Mouse (Mus musculus) G1E-ER4 (cell line): ENCODE data around the gene Gm5039. TPM values are rescaled to one million over a fixed set of nuclear protein-coding genes. Genes with fewer than 3 reads are reported as not detected.
A peak's percentile ranks its signal among the peaks of the same experiment; 100 is the strongest.
"Not testable (repeated sequence)": the region's sequence is repeated elsewhere in the genome, so short reads cannot be mapped to it uniquely, and the experiment has no call there.

Experiments used
- GATA1 ChIP-seq: IDR thresholded peaks from one replicate; pipeline ENCODE4 v1.8.0; 2012; ENCODE audit warnings: low read length, inconsistent platforms
- polyA plus RNA-seq: library from polyadenylated mRNA; stranded (reverse); fragments of >175 nt; gene quantifications from 2 replicates; pipeline ENCODE4 v1.2.3, GENCODE M21; 2012

Gene Gm5039
- not detected in 2 replicates for polyA plus RNA-seq

DNA sequence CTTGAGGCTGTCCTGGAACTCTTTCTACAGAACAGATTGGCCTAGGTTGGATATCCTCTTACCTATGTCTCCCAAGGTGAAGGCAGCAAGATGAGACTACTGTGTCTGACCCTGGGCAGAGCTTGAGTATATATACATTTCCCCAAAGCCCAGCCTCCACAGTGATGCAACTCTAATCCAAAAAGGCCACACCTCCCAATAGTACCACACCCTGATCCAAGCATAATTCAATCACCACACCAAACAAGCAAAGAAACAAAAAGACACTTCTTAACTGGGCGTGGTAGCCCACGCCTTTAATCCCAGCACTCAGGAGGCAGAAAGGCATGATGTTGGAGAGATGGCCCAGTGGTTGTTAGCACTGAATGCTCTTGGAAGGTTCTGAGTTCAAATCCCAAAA, at the start of gene Gm5039:
Gene Gm5039 (minus strand): TSS at position 101 of the 400 bp plus-strand sequence.
- not testable (repeated sequence) for TF ChIP-seq GATA1

DNA sequence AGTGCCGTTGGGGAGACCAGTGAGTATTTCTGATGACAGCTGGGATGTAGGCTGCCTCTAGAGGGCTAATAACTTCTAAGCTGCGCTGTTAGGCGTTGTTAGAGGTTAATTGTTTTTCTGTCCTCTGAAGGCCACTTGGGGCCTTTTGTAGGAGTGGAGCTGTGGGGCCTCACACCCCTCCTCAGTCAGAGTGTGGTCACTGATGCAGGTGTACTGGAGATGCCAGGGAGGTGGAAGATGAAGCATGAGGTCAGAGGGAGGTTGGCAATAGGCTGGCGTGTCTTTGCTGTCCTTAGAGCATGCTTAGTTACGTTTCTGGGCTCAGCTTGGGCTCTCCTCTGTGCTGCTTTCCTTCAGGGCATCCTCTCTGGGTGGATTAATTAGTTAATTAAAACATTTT, 48.2 kb upstream of the Gm5039 start:
- TF ChIP-seq GATA1, result no peak

DNA sequence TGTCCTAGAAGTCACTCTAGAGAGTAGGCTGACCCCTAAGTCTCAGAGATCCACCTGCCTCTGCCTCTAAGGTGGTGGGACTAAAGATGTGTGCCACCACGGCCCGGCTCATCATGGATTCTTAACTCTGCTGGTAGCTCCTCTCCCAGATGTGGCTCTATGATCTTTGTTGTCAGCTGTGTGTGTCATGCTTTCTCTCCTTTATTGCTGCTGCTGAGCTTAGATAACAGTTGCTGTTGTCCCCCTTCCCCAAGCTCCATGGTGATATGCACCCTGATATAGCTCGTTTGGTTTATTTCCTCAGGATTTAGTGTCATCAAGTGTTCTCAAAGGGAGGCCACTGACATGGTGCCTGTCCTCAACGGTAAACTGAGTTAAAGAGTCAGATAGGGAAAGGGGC, 45.9 kb upstream of the Gm5039 start:
- TF ChIP-seq GATA1, result peak; percentile 5

DNA sequence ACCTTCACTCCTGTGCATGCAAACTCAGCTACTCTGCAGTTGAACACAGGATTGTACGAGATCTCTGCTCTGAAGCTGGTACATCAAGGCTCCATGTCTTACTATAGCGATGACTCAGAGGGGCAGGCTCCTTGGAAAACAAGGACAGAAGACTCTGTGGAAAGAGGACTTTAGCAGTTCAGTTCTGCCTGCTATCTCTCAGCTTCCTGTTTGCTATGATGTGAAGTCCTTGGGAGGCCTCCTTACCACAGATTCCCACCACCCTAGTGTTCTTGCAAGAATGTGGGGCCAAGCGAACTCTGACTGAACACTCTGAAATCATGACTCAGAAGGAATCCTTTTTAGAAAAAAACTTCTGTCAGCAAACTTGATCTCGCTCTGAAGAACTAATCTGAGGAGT, 44.8 kb upstream of the Gm5039 start:
- TF ChIP-seq GATA1, result no peak

DNA sequence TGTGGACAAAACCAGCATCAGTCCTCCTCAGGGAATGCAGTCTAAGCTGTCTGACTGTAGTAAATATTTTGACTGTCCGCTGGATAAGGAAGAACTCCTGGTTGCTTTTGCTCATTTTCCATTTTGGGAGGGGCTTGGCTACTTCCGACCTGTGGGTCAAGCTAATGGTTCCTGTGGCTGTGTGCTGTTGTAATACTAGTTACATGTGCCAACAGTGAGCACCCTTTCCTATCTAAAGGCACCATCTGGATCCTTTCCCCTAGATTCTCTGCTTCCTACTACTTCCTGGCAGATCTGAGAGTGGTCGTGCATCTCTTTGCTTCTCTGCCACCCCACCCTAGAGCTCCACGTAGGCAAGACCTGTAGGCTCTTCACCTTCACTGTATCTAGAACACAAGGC, 43.8 kb upstream of the Gm5039 start:
- no peak for TF ChIP-seq GATA1

DNA sequence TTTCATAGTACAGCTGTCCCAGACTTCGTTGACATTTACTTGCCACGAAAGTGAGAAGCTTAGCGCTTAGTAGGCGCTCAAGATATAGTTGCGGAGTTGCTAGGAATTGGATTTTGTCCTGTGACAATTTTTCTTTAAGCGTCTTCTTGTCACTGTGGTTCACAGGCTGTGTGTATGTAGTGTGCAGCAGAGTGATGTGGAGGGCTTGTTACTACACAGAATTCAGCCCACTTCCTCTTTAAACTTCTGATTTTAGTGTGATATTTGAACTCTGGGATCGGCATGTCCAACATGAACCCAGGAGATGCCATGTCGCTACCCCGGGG, 37.3 kb upstream of the Gm5039 start:
- no peak for TF ChIP-seq GATA1

DNA sequence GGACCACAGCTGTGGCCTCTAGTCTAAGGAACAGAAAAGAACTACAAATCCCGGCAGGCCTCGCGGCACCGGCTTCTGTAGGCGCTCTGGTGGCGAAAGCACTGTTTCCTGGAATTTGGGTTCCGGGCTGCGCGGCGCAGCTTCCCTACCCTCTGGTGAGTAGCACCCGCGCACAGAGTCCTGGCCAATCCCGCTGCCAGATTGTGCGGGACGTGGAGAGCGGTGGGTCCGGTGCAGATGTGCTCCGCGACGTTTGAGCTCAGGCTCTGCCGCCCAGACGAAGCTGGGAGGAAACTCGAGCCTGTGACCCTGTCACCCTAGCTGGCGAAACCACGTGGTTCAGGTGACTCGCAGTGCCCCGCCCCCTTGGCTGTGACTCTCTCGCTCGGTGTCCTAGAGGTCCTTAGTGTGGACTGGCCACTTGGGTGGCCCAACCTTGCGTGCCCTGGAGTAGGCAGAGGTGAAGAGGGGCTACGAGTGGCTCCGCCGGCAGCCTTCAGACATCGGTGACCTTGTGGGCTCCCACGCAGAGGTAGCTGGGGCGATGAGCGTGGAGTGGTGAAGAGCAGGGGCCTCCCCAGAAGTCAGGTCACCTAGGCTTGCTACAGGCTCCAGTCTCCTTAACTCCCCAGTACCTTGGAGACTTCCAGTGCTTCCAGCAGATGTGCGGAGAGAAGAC, 36.8 kb upstream of the Gm5039 start, which contains the start of gene Adck1:
Gene Adck1 (plus strand): TSS at position 114 of the 679 bp plus-strand sequence.
- TF ChIP-seq GATA1, result no peak

DNA sequence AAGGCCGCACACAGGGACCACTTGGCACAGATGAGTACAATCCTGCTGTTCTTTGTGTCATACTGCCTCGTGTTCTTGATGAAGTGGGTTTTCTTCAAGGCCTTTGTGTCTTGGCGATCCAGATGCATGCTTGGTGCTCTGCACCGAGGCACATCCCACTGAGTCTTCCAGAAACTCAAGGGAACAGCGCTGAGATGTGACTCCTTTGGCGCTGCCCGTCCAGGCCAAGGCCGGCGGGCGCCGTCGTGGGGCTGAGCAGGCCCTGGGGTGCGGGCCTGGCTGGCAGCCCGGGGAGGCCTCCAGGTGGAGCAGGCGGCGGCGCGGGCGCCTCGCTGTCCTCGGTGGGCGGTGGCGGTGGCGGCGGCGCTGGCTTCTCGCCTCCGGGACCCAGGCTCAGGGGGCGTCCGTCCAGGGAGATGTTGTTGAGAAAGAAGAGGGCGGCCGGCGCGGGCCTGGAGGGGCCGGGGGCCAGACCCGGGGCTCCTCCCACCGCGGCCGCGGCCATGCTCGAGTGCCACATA, 30.4 kb upstream of the Gm5039 start:
- TF ChIP-seq GATA1, result no peak

DNA sequence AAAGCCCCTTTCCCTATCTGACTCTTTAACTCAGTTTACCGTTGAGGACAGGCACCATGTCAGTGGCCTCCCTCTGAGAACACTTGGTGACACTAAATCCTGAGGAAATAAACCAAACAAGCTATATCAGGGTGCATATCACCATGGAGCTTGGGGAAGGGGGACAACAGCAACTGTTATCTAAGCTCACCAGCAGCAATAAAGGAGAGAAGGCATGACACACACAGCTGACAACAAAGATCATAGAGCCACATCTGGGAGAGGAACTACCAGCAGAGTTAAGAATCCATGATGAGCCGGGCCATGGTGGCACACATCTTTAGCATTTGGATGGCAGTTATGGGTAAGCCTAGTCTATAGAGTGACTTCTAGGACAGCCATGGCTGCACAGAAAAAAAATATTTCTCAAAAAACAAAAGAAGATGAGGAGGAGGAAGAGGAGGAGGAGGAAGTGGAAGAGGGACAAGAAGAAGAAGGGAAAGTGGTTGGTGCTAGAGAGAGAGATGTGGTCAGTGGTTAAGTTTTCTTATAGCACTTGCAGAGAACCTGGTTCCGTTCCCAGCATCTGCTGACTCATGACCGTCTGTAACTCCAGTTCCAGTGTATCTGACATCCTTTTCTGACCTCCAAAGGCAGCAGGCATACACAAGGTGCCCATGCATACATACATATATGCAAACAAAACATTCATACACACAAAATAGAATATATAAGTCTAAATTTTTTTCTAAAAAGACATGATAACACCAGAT, 13.0 kb upstream of the Gm5039 start:
- TF ChIP-seq GATA1, result peak; percentile 15

DNA sequence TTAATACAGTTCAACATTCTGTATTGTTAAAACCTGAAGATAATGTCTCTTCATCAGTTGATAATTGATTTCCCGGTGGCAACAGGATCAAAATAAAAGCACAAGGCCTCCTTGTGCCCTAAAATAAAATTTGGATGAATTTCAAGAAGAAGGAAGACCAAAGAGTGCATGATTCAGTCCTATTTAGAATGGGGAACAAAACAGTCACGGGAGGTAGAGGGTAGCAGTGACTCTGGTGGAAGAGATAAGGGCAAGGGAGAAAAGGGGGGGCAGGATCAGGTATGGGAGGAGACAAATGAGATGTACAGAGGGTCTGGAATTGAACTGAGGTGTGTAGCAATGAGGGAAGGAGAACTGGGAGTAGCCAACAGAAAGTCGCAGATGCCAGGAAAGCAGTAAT, 9.3 kb downstream of the Gm5039 start:
- no peak for TF ChIP-seq GATA1

DNA sequence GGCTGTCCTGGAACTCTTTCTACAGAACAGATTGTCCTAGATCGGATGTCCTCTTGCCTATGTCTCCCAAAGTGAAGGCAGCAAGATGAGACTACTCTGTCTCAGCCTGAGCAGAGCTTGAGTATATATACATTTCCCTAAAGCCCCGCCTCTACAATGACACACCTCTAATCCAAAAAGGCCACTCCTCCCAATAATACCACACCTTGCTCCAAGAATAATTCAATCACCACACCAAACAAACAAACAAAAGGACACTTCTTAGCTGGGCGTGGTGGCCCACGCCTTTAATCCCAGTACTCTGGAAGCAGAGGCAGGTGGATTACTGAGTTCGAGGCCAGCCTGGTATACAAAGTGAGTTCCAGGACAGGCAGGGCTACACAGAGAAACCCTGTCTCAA, 49.4 kb downstream of the Gm5039 start, which contains the start of gene Gm5662:
Gene Gm5662 (minus strand): TSS at position 101 of the 400 bp plus-strand sequence.
- TF ChIP-seq GATA1, result not testable (repeated sequence)

Other genes starting within 250 kb of the Gm5039 start
- gene Gm16368, start 240.3 kb downstream of the Gm5039 start, polyA plus RNA-seq, result not detected in 2 replicates
- gene Gm10436, start 141.9 kb downstream of the Gm5039 start, polyA plus RNA-seq, result not detected in 2 replicates
- not detected in 2 replicates for gene Gm8332, start 73.9 kb downstream of the Gm5039 start, polyA plus RNA-seq
- gene Gm5662, start 49.5 kb downstream of the Gm5039 start, polyA plus RNA-seq, result 0.06 and 0.11 TPM in 2 replicates
- 6.2 and 11.7 TPM in 2 replicates for gene Adck1, start 36.5 kb upstream of the Gm5039 start, polyA plus RNA-seq